Mouse (Mus musculus) stomach, postnatal 0 days (tissue): ENCODE results near the gene Rbks.

Source experiments
- CTCF ChIP-seq: IDR thresholded peaks from 2 replicates; pipeline ENCODE4 v1.5.1; 2016; ENCODE audit warnings: antibody characterized with exemption, low read depth, mild to moderate bottlenecking, moderate library complexity
- EP300 ChIP-seq: optimal IDR thresholded peaks from 2 replicates; pipeline ENCODE3; 2016; ENCODE audit warnings: antibody characterized with exemption

DNA sequence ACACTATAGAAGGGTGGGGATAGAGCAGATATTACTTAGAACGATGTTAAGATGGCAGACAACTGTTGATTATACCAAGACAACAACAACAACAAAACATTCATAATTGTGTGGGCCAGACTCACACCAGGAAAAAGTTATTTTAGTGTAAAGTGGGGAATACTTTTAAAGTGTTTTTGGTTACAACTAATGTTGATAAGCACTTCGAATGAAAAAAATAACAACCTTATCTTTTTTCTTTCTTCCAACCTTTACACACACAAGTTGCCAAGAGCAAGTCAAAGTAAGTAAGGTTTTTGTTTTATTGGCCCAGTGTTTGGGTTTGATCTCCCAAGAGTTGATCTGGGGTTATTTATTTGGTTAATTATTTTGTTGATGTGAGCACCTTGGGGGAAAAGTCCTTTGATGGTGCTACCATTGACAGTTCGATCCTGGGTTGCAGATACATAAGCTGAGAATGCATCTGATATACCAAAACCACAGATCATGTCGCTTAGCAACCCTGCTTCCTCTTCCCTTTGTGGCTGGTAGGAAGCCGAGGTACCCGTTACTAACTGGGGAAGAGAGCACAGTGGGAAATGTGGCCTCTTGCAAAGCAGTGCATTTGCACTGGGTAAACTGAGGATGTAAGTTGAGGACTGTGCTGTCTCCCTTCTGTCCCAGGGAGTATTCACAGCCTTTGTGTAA lies 82.9 kb downstream of the Rbks start:
- TF ChIP-seq CTCF: no peak
- no peak for TF ChIP-seq EP300
